Mouse (Mus musculus): ENCODE results near the gene Ddb1. TPM values are rescaled to one million over a fixed set of nuclear protein-coding genes. Genes with fewer than 3 reads are reported as not detected.

Ddb1 gene
- total RNA-seq, 1 experiment from 2014 or later = 201 TPM

DNA sequence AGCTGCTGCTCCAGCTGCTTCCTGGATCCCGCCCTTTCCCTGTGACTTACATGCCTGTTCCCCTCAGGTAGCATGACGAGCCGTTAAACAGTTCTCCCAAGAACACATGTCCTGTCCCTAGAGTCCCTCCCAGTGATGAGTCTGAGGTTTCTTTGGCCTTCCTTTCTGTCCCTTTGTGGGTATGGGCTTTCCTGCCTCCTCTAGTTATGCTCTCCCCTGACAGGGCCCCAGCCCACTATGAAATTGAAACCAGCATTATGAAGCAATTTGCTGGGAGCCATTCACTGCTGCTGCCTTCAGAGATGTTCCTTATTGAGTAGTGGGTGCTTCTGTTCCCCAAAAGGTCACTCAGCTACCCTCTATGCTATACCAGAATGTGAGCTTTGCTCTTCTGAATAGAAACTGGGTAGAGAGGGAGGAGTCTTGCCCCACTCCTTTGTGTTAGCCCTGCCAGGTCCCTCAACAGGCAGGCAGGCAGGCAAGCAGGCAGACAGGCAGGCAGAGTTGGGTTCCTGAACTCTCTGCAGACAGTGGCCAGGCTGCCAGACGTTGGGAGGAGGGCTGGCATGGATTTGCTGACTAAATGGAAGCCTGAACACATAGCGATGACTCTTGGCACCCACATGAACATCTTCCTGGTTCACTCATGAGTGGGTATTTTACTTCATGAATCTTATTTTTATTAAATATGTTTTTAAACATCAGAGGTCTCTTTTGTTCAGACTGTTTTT lies 15.8 kb upstream of the Ddb1 start:
- ATAC-seq (ENCODE audit: extremely low read depth, insufficient number of reproducible peaks, low FRiP score, poor library complexity, severe bottlenecking) = no peak

DNA sequence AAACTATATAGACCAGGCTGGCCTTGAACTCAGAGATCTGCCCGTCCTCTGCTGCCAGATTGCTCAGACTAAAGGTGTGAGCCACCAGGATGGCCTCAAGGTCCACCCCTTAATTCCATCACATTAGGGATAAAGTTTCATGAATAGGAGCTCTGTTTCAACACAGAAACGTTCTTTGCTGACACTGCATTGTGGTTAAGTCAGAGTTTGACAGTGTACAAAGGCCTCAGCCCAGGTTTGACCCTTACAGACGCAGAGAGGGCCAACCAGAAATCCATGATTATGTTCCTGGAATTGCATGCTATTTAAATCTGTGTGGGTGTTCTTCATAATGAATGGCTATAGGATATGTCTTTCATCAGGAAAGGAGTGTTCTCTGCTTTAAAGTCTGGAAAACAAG lies 14.8 kb upstream of the Ddb1 start:
- ATAC-seq (ENCODE audit: extremely low read depth, insufficient number of reproducible peaks, low FRiP score, poor library complexity, severe bottlenecking) = no peak

DNA sequence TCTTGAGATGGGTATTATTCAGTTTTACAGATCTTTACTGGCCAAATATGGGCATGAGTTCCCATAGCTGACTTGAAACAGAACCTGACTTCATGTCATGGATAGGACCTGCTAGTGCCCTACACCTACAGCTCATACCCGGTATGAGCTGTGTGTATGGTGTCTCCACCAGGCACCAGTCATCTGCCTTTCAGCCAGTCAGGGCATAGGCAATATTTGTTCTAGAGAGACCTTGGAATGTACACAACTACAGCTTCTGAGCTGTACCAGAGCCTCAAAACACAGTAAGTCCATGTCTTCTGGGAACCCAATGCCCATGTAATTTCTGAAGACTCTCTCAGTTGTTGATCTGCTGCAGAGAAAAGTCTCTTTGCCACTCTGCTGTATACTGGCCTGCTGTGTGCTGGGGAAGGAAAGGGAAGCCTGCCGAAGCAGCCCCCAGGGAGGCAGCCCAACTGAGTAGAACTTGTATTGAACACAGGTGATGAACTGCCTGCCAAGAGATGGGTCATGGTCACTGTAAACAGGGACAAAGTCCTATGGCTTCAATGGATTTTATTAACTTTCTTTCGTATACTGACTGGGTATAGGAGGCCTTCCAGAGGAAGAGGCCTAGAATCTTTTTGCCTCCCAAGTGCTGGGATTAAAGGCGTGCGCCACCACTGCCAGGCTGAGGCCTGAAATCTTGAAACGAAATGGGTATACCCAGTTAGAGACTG lies 13.3 kb upstream of the Ddb1 start:
- ATAC-seq (ENCODE audit: extremely low read depth, insufficient number of reproducible peaks, low FRiP score, poor library complexity, severe bottlenecking) = no peak

DNA sequence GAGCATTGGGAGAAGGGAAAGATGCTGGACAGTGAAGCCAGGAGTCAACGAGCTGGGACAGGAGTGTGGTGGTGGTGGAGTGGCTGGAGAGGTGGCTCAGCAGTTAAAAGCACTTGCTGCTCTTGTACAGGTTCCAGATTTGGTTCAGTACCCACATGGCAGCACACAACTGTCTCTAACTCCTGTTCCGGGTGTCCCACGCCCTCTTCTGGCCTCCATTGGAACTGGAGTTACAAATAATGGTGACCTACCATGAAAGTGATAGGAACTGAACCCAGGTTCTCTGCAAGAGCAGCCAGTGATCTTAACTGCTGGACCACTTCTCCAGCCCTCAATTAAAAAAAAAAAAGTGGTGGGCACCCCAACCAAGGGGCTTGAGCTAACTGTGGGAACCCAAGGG lies 6.9 kb upstream of the Ddb1 start:
- no peak for ATAC-seq (ENCODE audit: extremely low read depth, insufficient number of reproducible peaks, low FRiP score, poor library complexity, severe bottlenecking)

DNA sequence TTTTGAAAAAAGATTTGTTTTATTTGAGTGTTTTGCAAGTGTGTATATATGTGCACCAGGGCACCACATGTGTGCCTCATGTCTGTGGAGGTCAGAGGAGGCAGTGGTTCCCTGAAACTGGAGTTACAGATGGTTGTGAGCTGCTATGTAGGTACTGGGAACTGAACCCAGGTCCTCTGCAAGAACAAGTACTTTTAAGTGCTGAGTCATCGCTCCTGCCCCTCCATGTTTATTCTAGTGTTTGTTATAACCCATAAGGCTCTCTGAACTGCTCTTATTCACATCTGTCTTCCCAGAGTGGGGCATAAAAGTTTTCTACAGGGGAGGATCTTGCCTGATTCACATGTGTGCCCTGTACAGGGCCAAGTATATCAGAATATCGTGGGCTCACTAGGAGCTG lies 5.5 kb upstream of the Ddb1 start:
- ATAC-seq (ENCODE audit: extremely low read depth, insufficient number of reproducible peaks, low FRiP score, poor library complexity, severe bottlenecking) = no peak

DNA sequence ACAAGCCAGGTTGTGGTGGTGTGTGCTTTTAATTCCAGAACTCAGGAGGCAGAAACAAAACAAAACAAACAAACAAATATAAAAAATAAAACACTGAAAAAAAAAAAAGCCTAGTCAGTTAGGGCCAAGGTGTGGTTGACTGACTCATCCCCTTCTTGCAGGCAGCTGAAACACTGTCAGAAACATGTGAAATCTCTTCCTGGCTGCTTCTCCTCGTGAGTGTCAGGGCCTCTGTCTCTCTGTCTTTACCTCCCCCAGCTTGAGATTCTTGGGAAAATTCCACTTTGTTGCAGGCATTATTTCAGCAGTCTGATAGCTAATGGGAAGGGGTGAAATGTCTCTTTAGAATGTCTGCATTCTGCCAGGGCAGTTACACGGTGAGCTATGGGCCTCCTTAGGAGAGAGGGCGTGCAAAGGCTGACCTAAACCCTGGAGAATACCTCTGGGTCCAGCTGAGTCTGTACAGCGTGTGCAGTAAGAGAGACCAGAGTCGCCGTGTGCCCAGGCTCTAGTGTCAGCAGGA lies 2.8 kb upstream of the Ddb1 start:
- ATAC-seq (ENCODE audit: extremely low read depth, insufficient number of reproducible peaks, low FRiP score, poor library complexity, severe bottlenecking) = no peak

DNA sequence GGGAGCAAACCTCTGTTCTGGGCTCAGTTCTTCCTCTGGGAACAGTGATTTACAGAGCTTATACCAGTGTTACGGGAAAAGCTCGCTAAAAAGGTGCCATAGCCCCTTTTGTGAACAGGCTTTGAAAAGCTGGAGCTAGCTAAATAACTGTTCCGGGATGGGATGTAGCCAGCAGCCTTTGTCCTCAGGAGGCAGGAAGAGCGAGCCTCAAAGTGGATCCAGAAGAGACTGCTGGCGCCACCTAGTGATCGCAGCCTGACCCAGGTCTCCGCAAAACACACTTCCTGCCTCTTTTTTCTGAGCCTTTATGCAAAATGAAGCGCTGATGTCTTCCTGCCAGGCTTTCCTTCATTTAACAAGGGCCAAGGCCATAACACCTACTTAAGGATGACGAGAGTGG lies 2.3 kb upstream of the Ddb1 start:
- ATAC-seq (ENCODE audit: extremely low read depth, insufficient number of reproducible peaks, low FRiP score, poor library complexity, severe bottlenecking) = peak; percentile 55; the same call in 1 of the 2 replicates

DNA sequence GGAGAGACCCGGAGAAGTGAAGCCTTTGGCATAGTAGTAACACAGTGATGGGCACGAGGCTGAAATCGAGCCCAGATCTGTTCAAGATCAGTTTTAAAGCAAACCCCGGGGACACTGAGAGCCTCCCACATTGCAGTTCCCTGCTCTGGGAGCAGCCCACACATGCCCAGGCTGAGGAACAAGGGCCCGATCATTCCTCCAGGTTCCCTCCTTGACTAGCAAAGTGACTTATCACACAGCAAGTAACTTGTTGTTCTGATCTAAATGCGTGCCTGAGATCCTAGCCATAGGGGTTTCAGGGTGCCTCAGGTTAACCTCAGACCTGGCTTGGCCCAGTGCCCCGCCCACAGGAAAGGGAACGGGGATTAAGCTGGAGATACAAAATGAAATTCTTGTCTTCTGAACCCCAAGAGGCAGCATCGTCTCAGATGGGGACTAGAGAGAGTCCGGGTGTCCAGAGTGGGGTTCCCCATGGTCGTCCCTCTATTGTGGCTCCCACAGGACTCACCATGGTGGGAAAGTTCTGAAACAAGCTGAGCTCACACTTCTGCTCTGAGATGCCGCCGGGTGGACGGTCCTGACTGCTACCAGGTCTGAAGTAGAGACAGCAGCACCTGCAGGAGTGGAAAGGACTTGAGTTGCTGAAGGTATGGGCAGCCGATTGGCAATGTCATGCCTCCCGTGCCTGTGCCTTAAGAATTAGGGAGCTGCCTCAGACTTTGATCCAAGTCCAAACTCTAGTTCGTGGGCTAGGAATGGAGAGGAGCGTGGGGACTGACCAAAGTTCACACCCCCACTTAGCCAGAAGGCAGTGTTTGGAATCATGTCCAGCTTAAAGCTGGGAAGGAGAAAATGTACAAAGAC lies 1.2 kb upstream of the Ddb1 start:
- ATAC-seq (ENCODE audit: extremely low read depth, insufficient number of reproducible peaks, low FRiP score, poor library complexity, severe bottlenecking) = no peak

DNA sequence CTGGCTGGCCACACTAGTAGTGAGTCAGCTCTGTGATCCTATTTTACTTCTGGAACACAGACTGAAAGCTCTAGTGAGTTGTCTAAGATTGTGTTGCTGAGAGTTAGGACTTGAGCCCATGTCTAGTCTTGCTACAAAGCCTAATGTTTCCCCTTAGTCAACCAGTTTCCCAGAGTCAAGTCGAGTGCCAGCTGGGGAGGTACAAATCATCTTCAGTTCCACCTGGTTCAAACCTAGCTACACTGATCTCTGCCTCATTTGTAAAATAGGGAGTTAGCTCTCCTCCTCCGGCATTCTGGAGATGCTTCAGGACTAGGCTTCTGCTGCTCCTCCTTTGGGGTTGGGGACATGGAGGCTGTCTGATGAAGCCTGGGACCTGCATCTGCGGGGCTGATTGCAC lies 593 bp upstream of the Ddb1 start:
- no peak for ATAC-seq (ENCODE audit: extremely low read depth, insufficient number of reproducible peaks, low FRiP score, poor library complexity, severe bottlenecking)

DNA sequence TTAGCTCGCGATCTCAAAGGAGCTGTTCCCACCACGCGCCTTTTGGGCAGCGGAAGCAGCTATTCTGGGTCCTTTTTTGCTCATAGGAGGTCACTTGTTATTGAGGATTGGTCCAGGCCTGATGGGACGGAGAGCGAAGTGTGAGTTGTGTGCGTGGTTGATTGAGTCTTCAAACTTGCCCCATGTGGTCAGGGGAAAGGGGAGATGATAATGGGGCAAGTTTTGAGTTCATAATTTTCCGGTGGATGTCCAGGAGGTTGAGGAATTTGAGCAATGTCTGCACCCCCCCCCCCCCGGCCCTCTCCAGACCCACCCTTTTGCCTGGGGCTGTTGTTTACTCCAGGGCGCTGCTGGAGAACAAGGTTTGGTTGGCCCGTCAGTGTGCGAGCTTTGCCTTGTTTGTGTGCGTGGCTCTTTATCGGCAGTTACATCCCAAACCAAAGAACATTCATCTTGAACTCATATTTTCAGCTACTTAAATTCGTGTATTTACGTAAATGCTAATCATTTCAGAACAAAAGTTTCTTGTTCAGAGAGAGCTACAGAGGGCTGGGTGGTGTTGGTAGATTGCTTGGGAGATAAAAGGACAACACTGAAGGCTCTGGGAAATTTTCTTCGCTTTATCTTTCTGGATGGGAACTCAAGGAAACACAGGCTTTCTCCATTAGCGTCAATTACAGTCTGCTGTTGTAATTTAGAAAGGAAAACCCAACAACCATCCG lies 935 bp downstream of the Ddb1 start:
- ATAC-seq (ENCODE audit: extremely low read depth, insufficient number of reproducible peaks, low FRiP score, poor library complexity, severe bottlenecking) = no peak

DNA sequence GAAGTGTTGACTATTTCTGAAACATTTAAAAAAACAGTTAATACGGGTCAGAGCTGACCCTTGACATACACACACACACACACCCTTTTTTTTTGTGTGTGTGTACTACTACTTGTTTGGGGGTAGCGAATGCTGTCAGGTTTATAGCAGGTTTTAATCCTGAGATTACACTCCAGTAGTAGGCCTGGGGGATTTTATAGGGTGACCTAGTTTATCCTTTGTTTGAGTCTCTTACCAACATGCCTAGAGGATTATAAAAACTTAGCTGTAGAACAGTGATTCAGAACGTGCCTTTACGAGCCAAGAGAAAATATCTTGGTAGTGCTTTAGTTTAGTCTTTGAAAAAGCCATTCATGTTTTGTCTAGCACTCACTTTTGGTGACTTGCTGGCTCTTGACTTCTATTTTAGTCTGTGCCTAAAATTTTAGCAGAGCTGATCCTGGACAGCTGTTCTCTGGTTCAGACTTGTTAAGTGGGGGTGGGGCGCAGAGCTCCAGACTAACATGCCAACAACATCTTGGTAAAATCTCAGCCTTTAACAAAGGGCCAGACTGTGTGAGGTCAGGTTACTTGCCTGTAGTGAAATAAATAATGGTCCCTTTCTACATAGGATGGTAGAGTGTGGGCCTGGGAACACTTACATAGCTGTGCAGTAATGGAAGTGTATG lies 3.6 kb downstream of the Ddb1 start:
- no peak for ATAC-seq (ENCODE audit: extremely low read depth, insufficient number of reproducible peaks, low FRiP score, poor library complexity, severe bottlenecking)

DNA sequence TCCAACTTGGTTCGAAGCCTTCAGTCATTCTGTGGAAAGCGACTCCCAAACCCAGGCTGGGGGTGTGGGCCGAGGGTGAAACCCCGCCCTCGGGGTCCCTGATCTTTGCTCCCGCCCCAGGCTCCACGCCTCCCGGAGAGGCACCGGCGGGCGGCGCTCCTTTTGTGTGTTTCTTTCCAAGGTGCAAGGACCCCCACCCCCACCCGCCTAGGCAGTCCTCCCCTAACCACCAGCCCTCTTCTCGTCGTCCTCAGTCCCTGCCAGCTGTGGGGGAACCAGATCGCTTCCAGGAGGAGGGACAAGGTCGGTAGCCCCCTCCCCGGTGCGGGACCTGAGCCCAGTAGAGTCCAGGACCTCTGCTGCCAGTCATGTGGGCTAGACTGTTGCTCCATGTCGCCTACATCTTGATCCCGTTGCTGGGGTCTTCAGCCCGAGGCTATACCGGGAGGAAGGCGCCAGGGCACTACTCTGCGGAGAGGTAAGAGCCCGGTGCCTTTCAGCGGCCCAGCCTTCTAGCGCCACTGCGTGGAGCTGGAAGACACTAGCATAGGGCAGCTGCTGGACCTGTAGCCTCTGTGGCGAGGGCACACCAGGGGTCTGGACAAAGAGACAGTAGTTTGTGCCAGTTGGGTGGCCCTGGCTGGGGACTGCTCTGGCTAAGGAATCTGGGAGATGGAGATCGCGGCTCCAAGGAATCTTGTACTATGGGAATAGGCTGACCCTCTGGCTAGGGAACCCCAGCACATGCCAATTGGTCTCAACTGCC lies 29.2 kb downstream of the Ddb1 start, which contains the start of gene Vwce:
Gene Vwce, plus strand, starts transcription at position 108 of the 766 bp plus-strand sequence.
- no peak for ATAC-seq (ENCODE audit: extremely low read depth, insufficient number of reproducible peaks, low FRiP score, poor library complexity, severe bottlenecking)

DNA sequence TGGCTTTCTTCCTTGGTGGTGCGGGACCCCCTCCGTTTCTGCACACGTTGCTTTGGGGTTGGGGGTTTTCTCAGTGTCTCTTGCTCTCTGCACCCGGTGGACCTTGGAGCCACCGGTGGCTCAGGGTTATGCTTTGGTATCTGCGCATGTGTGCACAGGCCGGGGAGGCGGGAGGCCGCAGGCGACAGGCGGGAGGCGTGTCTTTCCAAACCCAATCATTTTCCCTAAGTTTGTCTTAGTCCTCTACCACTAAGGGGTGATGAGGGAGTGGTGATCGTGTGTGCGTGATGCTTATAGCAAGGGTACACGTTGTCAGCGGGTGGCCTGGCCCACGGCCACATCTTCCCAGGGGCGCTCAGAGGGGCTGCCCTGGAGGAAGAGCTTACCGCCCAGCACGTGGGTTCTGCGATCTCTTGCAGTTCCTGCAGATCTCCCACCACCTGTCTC lies 29.8 kb downstream of the Ddb1 start:
- no peak for ATAC-seq (ENCODE audit: extremely low read depth, insufficient number of reproducible peaks, low FRiP score, poor library complexity, severe bottlenecking)

DNA sequence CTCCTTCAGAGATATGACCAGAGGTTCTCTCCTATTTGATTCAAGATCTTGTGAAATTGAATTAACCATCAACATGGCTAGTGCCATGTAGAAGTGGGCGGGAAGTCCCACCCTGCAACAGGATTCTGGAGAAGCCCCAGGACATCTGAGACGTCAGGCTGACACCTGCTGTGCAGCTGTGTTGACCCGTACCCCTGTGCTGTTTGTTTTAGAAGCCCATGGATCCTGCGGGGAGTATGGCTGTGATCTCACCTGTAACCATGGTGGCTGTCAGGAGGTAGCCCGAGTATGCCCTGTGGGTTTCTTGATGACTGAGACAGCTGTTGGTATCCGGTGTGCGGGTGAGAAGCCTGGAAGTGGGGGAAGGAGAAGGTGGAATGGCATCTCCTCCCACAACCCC lies 32.7 kb downstream of the Ddb1 start:
- no peak for ATAC-seq (ENCODE audit: extremely low read depth, insufficient number of reproducible peaks, low FRiP score, poor library complexity, severe bottlenecking)

DNA sequence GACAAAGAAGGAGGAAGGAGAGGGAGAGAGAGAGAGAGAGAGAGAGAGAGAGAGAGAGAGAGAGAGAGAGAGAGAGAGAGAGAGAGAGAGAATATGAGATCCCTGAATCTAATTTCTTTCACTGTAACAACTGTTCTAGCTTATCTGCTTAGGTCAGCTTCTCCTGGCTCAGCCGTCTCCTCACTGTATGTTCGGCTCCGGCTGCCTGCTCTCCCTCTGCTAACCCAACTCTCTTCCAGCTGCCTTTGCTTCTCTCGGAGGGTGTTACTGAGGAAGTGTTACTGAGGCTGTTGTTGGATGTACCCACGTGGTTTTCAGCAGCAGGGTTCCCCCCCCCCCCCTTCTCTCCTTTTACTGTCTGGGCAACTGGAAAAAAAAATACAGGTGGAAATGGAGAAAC lies 35.0 kb downstream of the Ddb1 start:
- no peak for ATAC-seq (ENCODE audit: extremely low read depth, insufficient number of reproducible peaks, low FRiP score, poor library complexity, severe bottlenecking)

DNA sequence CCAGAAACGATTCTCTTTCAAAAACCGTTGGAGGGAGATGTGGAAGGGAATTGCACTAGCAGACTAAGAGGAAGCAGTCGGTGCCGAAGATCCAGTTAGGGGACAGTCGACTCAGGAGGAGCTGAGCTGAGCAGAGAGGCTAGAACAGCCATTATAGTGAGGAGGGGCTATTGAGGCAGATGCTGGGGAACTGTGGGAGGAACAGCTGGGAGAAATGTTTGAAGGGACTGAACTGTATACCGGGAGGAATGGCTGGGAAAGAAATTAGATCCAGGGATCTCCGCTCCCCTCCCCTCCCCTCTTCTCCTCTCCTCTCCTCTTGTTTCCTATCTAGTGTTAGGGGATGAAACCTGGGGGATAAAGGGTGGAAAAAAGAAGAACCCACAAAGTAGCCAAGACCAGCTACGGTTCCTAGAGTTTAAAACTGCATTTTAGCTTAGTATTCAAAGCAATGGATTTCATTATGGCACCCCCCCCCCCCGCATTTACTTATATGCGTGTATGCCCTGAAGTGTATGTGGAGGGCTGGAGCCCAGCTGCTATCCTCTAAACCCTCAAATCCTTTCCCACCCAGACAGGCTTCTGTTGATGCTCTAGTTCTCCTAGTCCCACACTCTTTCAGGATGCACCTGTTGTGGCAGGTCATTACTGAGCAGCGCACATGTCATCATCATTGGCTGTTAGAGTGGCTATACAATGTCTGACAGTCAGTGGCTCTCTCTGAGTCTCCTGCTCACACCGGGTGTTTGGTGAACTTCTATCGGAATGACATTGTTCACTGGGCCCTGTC lies 35.7 kb downstream of the Ddb1 start:
- no peak for ATAC-seq (ENCODE audit: extremely low read depth, insufficient number of reproducible peaks, low FRiP score, poor library complexity, severe bottlenecking)

DNA sequence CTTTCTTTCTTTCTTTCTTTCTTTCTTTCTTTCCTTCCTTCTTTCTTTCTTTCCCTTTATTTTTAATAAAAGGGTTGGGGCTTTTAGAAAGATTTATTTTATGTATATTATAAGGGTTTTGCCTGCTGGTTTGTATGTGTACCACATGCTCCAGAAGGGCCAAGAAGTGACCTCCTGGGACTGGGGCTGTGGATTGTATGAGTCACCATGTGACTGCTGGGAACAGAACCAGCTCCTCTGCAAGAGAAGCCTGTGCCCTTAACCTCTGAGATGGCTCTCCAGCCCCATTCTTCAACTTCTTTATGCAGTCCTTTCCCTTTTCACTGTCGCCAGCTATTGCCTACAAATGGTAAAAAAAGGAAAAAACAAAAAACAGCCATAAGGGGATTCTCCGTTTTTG lies 40.5 kb downstream of the Ddb1 start:
- ATAC-seq (ENCODE audit: extremely low read depth, insufficient number of reproducible peaks, low FRiP score, poor library complexity, severe bottlenecking) = no peak

Measured in neutrophil, adult 5-6 weeks (primary cell).